Mouse (Mus musculus): ENCODE results near the gene Gfer.
"Not testable (repeated sequence)": the region's sequence is repeated elsewhere in the genome, so short reads cannot be mapped to it uniquely, and the experiment has no call there.

Gene Gfer

DNA sequence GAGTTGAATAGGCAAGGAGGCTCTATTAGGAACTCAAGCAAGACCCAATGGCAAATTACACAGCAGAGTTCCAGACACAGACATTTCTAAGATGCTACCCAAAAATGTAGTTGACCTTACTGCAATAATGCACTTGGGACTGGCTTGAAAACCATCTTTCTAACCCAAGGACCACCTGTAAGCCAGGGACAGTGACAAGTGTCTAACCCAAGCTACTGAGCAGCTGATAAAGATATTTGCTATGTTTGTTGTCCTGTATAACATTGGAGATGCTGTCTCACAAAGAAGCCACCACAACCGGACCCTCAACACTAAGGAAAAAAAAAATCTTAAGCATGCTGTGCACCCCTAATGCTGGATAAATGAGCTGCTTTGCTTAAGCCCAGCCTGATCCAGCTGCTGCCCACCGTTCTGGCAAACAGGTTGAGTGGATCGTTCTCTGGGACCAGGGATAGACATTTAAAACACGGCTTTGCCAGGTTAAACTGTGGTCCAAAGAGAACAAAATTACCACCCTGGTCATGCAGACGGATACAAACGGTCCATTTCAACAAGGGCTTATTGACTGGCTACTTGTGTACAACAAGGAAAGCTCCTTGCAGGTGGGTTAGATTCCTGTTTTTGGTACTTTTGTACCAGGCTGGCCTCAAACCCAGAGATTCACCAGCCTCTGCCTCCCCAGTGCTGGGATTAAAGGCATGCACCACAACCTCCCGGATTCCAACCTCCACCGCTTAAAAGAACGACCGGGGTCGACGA lies 27.3 kb upstream of the Gfer start:
- DNase-seq (ENCODE audit: low read depth in 1 of 2, low spot score in 2 of 2) = no peak

- no peak for DNase-seq (ENCODE audit: low read depth in 1 of 2, low spot score in 2 of 2)
These were observed 26.4 kb upstream of the Gfer start for GRCm38 (mm10) chr17:24722220-24722924.

- not testable (repeated sequence) for DNase-seq (ENCODE audit: low read depth in 1 of 2, low spot score in 2 of 2)
These were observed 25.5 kb upstream of the Gfer start for GRCm38 (mm10) chr17:24721383-24721955.

GRCm38 (mm10) chr17:24720616-24721015 lies 24.7 kb upstream of the Gfer start:
- not testable (repeated sequence) for DNase-seq (ENCODE audit: low read depth in 1 of 2, low spot score in 2 of 2)

DNA sequence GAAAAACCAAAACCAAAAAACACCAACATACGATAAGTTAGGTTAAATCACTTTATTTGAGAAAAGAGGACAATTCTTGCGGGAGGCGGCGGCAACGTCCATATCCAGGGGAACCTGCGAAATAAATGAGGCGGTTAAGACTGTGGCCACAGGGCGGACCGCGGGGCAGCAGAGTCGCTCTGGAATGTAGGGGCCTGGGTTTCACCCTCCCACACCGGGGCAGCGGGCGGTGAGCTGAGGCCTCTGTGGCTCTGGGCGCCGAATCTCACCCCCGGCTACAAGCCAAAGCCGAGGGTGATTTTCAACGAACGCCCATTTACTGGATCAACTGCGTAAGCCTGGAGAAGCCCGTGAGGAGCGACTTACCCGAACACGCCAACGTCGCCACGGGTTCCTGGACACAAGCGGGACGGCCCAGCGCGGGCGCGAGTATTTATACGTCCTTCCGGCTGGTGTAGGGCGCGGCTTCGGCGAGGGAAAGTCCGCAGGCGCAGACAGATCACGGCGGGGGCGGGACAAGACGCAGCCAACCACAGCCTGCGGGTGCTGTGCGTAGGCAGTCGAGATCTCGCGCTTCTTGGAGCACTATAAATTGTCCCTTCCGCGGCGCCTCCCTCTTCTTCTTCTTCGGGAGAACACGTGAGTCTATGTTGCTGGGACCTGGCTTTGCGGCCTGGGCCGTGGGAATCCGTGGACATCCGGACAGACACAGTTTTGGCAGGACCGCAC lies 23.7 kb upstream of the Gfer start:
- DNase-seq (ENCODE audit: low read depth in 1 of 2, low spot score in 2 of 2) = peak; percentile 95 to 96

- DNase-seq (ENCODE audit: low read depth in 1 of 2, low spot score in 2 of 2) = not testable (repeated sequence)
These were observed 23.0 kb upstream of the Gfer start for GRCm38 (mm10) chr17:24718938-24719337.

GRCm38 (mm10) chr17:24717943-24718342 lies 22.0 kb upstream of the Gfer start, which contains the start of the genes Rnf151 and Rps2:
Gene Rnf151, minus strand, starts transcription at chr17:24718063.
Gene Rps2, plus strand, starts transcription at chr17:24718116.
- no peak for DNase-seq (ENCODE audit: low read depth in 1 of 2, low spot score in 2 of 2)

GRCm38 (mm10) chr17:24716166-24716682 lies 20.3 kb upstream of the Gfer start:
- no peak for DNase-seq (ENCODE audit: low read depth in 1 of 2, low spot score in 2 of 2)

DNA sequence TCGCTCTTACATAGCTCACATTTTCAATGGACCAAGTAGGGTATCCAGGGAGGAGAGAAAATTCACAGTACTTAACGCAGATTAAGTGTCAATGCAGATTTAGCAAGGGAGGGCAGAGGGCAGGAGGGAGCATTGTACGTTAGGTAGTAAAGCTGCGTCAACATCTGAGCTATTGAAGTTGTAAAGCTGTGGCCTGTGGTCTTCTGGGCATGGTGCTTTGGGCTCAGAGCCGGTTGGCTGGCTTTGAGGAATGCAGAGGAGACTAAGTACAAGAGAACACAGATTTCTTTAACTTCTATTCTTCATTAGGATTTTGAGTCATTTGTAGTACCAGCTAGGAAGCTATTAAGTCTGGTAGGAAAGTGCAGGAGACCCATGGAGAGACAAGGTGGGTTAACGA lies 19.6 kb upstream of the Gfer start:
- no peak for DNase-seq (ENCODE audit: low read depth in 1 of 2, low spot score in 2 of 2)

DNA sequence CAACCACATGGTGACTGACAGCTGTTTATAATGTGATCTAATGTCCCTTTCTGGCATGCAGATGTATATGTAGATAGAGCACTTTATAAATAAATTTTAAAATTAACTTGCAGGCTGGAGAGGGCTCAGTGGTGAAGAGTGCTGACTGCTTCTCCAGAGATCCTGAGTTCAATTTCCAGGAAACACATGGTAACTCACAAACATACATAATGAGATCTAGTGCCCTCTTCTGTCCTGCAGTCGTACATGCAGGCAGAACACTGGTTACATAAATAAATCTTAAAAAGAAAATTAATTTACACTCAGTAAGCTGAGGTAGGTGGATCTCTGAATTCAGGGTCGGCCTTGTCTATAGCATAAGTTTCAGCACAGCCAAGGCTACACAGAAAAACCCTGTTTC lies 12.7 kb upstream of the Gfer start:
- no peak for DNase-seq (ENCODE audit: low read depth in 1 of 2, low spot score in 2 of 2)

DNA sequence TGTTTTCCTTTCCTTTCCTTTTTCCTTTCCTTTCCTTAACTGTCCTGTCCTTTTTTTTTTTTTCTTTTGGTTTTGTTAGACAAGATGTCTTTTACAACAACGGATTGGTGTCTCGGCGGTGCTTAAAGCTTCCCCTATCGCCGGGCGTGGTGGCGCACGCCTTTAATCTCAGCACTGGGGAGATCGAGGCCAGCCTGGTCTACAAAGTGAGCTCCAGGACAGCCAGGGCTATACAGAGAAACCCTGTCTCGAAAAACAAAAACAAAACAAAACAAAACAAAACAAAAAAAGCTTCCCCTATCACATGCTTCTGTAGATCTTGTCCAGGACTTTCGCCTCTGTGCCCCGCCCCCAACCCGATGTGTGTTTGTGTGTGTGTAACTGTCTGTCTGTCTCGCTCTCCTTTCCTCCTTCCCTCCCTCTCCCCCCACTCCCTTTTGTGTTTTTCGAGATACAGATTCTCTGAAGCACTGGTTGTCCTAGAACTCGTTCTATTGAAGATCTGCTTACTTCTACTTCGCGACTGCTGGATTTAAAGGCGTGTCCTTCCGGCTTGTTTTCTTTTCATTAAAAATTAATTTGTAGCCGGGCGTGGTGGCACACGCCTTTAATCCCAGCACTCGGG lies 12.0 kb upstream of the Gfer start:
- DNase-seq (ENCODE audit: low read depth in 1 of 2, low spot score in 2 of 2) = no peak

GRCm38 (mm10) chr17:24706982-24707800 lies 11.2 kb upstream of the Gfer start, which contains the start of gene Tbl3:
Gene Tbl3, minus strand, starts transcription at chr17:24707660.
- DNase-seq (ENCODE audit: low read depth in 1 of 2, low spot score in 2 of 2) = peak; percentile 70 to 88

DNA sequence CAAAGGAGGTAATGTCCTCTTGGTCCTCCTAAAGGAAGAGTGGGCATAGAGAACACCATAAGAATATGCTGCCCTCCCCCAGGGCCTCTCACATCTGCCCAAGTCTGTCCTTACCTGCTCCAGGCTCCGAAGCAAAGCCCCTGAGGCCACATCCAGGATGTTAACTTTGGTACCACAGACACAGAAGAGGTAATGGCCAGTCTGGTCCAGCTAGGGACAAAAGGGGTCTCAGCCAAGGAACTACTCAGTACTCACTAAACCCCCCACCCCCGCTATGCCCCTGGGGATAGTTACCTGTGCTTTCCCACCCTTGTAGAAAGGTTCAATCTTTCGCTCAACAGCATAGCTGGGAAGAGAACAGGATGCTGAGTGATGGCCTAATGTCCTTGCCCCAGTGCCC lies 9.9 kb upstream of the Gfer start:
- no peak for DNase-seq (ENCODE audit: low read depth in 1 of 2, low spot score in 2 of 2)

DNA sequence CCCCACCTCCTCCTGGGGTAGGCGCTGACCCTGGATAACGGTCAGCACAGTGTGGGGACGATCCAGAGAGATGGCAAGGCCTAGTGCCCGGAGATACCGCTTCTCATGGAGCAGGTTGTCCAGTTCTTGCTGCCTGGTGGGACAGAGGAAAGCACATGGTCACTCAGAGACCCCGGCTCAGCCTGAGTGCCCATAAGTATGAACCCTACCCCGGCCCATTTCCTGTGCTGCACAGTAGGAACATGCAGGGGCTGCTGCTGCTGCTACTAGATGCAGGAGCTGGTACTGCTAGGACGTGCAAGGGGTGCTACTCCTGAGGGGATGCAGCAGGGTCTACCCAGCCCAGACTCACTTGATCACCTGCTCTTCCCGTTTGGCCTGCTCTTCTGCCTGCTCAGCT lies 5.3 kb upstream of the Gfer start:
- DNase-seq (ENCODE audit: low read depth in 1 of 2, low spot score in 2 of 2) = no peak

GRCm38 (mm10) chr17:24699473-24699872 lies 3.5 kb upstream of the Gfer start:
- no peak for DNase-seq (ENCODE audit: low read depth in 1 of 2, low spot score in 2 of 2)

- DNase-seq (ENCODE audit: low read depth in 1 of 2, low spot score in 2 of 2) = no peak
These were observed 2.8 kb upstream of the Gfer start for GRCm38 (mm10) chr17:24698715-24699114.

GRCm38 (mm10) chr17:24697985-24698384 lies 2.0 kb upstream of the Gfer start:
- no peak for DNase-seq (ENCODE audit: low read depth in 1 of 2, low spot score in 2 of 2)

DNA sequence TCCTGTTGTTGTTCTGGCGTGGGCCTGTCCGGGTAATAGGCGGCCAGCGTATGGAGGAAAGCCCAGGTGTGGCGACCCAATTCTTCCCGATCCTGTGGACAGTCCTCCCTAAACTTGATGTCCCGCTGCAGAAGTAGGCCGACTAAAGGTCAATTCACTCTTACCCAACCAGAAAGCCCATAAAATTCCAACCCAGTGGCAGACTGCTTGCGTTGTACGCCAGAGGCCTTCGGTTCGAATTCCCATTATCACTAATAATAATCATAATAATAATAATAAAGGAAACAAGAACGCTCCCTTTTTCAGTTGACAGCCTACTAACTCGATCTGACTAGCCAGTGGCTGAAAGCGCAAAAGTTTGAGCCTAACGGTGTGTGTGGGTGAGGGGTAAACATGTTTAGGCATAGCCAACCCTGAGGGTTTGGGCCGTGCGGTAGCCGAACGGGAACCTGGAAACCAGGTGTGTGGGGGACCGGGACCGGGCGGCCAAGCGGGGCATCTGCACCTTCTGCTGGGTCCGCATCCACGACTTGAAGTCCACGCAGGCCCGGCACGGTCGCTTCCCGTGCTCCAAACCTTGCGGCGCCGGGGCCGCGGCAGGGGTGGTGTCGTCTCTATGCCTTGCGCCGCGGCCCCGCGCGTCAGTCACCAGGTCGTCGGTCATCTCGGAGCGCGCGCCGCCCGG lies 488 bp downstream of the Gfer start:
- DNase-seq (ENCODE audit: low read depth in 1 of 2, low spot score in 2 of 2) = no peak

GRCm38 (mm10) chr17:24692385-24692784 lies 3.6 kb downstream of the Gfer start:
- no peak for DNase-seq (ENCODE audit: low read depth in 1 of 2, low spot score in 2 of 2)

Measured in monocyte, adult 2 months (primary cell).